Mouse (Mus musculus): ENCODE data around the gene Ear10. TPM values are rescaled to one million over a fixed set of nuclear protein-coding genes. Genes with fewer than 3 reads are reported as not detected.
"Not testable (repeated sequence)": the region's sequence is repeated elsewhere in the genome, so short reads cannot be mapped to it uniquely, and the experiment has no call there.

Ear10 gene
- not detected in 2 replicates for total RNA-seq (2012; rRNA removed)
- not detected in 2 replicates for total RNA-seq (2014; rRNA removed)
- polyA plus RNA-seq (2012; ENCODE audit: insufficient read length, low read depth): not detected in 2 replicates

DNA sequence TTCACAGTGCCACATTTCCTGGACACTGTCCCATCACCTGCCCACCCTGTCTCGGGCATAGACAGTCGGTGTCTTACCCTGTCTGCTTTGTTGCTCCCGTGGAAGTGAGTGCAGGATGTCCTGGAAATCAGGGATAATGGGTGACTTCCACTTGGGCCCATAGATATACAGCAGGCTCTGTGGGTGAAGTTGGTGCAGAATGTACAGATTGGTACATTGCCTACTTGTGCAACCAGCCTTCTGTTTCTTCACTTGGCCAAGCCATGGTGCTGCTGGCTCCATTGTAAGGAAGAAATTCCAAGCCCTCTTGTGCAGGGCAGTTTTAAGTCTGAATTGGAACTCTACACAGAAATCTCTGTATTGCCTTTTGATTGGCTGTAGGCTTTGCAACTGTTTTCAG lies at the start of gene Ear10:
TSS of gene Ear10 (minus strand) at position 101 of the 400 bp plus-strand sequence.
- H3K9ac ChIP-seq (ENCODE audit: insufficient read depth, low read depth); DNase-seq (ENCODE audit: extremely low read depth); H3K4me3 ChIP-seq (replicated peaks in 1 of 3; ENCODE audit: low read depth in 2 of 3, low read length in 2 of 3, poor library complexity in 1 of 3); H3K27ac ChIP-seq (ENCODE audit: insufficient read depth, low read depth); H3K79me2 ChIP-seq (replicated peaks; ENCODE audit: control insufficient read depth, extremely low read depth, insufficient read depth, poor library complexity, severe bottlenecking); in situ Hi-C loops (cut with MboI; ENCODE audit: low pct_ligation_motif_present, low pct_unique_long_range_greater_than_20kb, low sequenced_read_pairs); H3K27me3 ChIP-seq (replicated peaks); H3K4me2 ChIP-seq (ENCODE audit: insufficient read depth, low read depth, poor library complexity, severe bottlenecking); H3K36me3 ChIP-seq (replicated peaks in 1 of 2; ENCODE audit: control insufficient read depth in 1 of 2, insufficient read depth in 1 of 2, low read length in 1 of 2); dilution Hi-C loops (cut with MboI; ENCODE audit: extremely low pct_ligation_motif_present, extremely low pct_unique_long_range_greater_than_20kb, low sequenced_read_pairs); H3K9me3 ChIP-seq (replicated peaks; ENCODE audit: low read length); H3K4me1 ChIP-seq (ENCODE audit: control insufficient read depth in 1 of 2, insufficient read depth in 2 of 2): not testable (repeated sequence)

GRCm38 (mm10) chr14:43956769-43957168 lies 33.4 kb upstream of the Ear10 start, which contains the start of gene Ang5:
Gene Ang5, plus strand, starts transcription at chr14:43957069.
- H3K36me3 ChIP-seq (replicated peaks in 1 of 2; ENCODE audit: control insufficient read depth in 1 of 2, insufficient read depth in 1 of 2, low read length in 1 of 2); H3K27ac ChIP-seq (ENCODE audit: insufficient read depth, low read depth); H3K9ac ChIP-seq (ENCODE audit: insufficient read depth, low read depth); H3K4me3 ChIP-seq (replicated peaks in 1 of 3; ENCODE audit: low read depth in 2 of 3, low read length in 2 of 3, poor library complexity in 1 of 3); dilution Hi-C loops (cut with MboI; ENCODE audit: extremely low pct_ligation_motif_present, extremely low pct_unique_long_range_greater_than_20kb, low sequenced_read_pairs); H3K9me3 ChIP-seq (replicated peaks; ENCODE audit: low read length); H3K4me2 ChIP-seq (ENCODE audit: insufficient read depth, low read depth, poor library complexity, severe bottlenecking); H3K27me3 ChIP-seq (replicated peaks); in situ Hi-C loops (cut with MboI; ENCODE audit: low pct_ligation_motif_present, low pct_unique_long_range_greater_than_20kb, low sequenced_read_pairs); H3K4me1 ChIP-seq (ENCODE audit: control insufficient read depth in 1 of 2, insufficient read depth in 2 of 2); DNase-seq (ENCODE audit: extremely low read depth); H3K79me2 ChIP-seq (replicated peaks; ENCODE audit: control insufficient read depth, extremely low read depth, insufficient read depth, poor library complexity, severe bottlenecking): not testable (repeated sequence)

- DNase-seq (ENCODE audit: extremely low read depth); H3K4me1 ChIP-seq (ENCODE audit: control insufficient read depth in 1 of 2, insufficient read depth in 2 of 2): not testable (repeated sequence)
These were observed 31.7 kb upstream of the Ear10 start for GRCm38 (mm10) chr14:43955074-43955473.

GRCm38 (mm10) chr14:43953382-43953781 lies 30.0 kb upstream of the Ear10 start:
- DNase-seq (ENCODE audit: extremely low read depth); H3K36me3 ChIP-seq (replicated peaks in 1 of 2; ENCODE audit: control insufficient read depth in 1 of 2, insufficient read depth in 1 of 2, low read length in 1 of 2); H3K27me3 ChIP-seq (replicated peaks); H3K4me2 ChIP-seq (ENCODE audit: insufficient read depth, low read depth, poor library complexity, severe bottlenecking); H3K4me3 ChIP-seq (replicated peaks in 1 of 3; ENCODE audit: low read depth in 2 of 3, low read length in 2 of 3, poor library complexity in 1 of 3); H3K79me2 ChIP-seq (replicated peaks; ENCODE audit: control insufficient read depth, extremely low read depth, insufficient read depth, poor library complexity, severe bottlenecking); H3K9ac ChIP-seq (ENCODE audit: insufficient read depth, low read depth); in situ Hi-C loops (cut with MboI; ENCODE audit: low pct_ligation_motif_present, low pct_unique_long_range_greater_than_20kb, low sequenced_read_pairs); H3K27ac ChIP-seq (ENCODE audit: insufficient read depth, low read depth); H3K4me1 ChIP-seq (ENCODE audit: control insufficient read depth in 1 of 2, insufficient read depth in 2 of 2); H3K9me3 ChIP-seq (replicated peaks; ENCODE audit: low read length); dilution Hi-C loops (cut with MboI; ENCODE audit: extremely low pct_ligation_motif_present, extremely low pct_unique_long_range_greater_than_20kb, low sequenced_read_pairs): not testable (repeated sequence)

More at GRCm38 (mm10) chr14:43955074-43955473, 31.7 kb upstream of the Ear10 start:
- H3K79me2 ChIP-seq (replicated peaks; ENCODE audit: control insufficient read depth, extremely low read depth, insufficient read depth, poor library complexity, severe bottlenecking); in situ Hi-C loops (cut with MboI; ENCODE audit: low pct_ligation_motif_present, low pct_unique_long_range_greater_than_20kb, low sequenced_read_pairs); H3K27me3 ChIP-seq (replicated peaks); H3K27ac ChIP-seq (ENCODE audit: insufficient read depth, low read depth); H3K4me2 ChIP-seq (ENCODE audit: insufficient read depth, low read depth, poor library complexity, severe bottlenecking); dilution Hi-C loops (cut with MboI; ENCODE audit: extremely low pct_ligation_motif_present, extremely low pct_unique_long_range_greater_than_20kb, low sequenced_read_pairs); H3K9me3 ChIP-seq (replicated peaks; ENCODE audit: low read length); H3K9ac ChIP-seq (ENCODE audit: insufficient read depth, low read depth); H3K4me3 ChIP-seq (replicated peaks in 1 of 3; ENCODE audit: low read depth in 2 of 3, low read length in 2 of 3, poor library complexity in 1 of 3); H3K36me3 ChIP-seq (replicated peaks in 1 of 2; ENCODE audit: control insufficient read depth in 1 of 2, insufficient read depth in 1 of 2, low read length in 1 of 2): not testable (repeated sequence)

DNA sequence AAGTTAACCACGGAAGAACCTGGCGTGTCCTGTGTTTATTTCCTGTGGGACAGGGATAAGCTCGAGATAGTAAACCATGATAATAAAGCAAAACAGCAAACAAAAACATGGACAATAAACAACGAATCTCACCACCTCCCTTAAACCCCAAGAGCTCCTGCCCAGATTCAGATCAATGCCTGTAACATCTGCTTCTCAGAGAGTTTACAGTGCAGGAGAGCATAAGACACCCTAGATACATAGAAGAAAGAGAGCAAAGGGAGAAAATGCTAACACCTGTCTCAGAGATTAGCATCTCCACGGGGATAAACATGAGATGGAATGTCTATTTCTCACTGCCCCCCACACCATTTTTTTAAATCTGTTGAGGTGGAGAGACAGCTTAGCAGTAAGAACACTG lies 10.0 kb upstream of the Ear10 start:
- dilution Hi-C loops (cut with MboI; ENCODE audit: extremely low pct_ligation_motif_present, extremely low pct_unique_long_range_greater_than_20kb, low sequenced_read_pairs): not testable (repeated sequence)

More for the DNA sequence above, 10.0 kb upstream of the Ear10 start:
- not testable (repeated sequence) for H3K27ac ChIP-seq (ENCODE audit: insufficient read depth, low read depth); H3K4me3 ChIP-seq (replicated peaks in 1 of 3; ENCODE audit: low read depth in 2 of 3, low read length in 2 of 3, poor library complexity in 1 of 3); H3K9me3 ChIP-seq (replicated peaks; ENCODE audit: low read length); H3K4me1 ChIP-seq (ENCODE audit: control insufficient read depth in 1 of 2, insufficient read depth in 2 of 2); H3K27me3 ChIP-seq (replicated peaks); H3K9ac ChIP-seq (ENCODE audit: insufficient read depth, low read depth); DNase-seq (ENCODE audit: extremely low read depth); H3K4me2 ChIP-seq (ENCODE audit: insufficient read depth, low read depth, poor library complexity, severe bottlenecking); H3K79me2 ChIP-seq (replicated peaks; ENCODE audit: control insufficient read depth, extremely low read depth, insufficient read depth, poor library complexity, severe bottlenecking); H3K36me3 ChIP-seq (replicated peaks in 1 of 2; ENCODE audit: control insufficient read depth in 1 of 2, insufficient read depth in 1 of 2, low read length in 1 of 2)
- in situ Hi-C loops (cut with MboI; ENCODE audit: low pct_ligation_motif_present, low pct_unique_long_range_greater_than_20kb, low sequenced_read_pairs): loop anchor here (10.0 kb wide), 1 partner anchor 51 kb away; no protein-coding TSS in a partner anchor
